Mouse (Mus musculus): ENCODE measurements at regions not wholly inside any gene's neighbourhood (a gene's known extent, or its start where the extent isn't known, plus 50 kb on each side); places are given as distances from the start of the nearest gene placed in this dataset.

DNA sequence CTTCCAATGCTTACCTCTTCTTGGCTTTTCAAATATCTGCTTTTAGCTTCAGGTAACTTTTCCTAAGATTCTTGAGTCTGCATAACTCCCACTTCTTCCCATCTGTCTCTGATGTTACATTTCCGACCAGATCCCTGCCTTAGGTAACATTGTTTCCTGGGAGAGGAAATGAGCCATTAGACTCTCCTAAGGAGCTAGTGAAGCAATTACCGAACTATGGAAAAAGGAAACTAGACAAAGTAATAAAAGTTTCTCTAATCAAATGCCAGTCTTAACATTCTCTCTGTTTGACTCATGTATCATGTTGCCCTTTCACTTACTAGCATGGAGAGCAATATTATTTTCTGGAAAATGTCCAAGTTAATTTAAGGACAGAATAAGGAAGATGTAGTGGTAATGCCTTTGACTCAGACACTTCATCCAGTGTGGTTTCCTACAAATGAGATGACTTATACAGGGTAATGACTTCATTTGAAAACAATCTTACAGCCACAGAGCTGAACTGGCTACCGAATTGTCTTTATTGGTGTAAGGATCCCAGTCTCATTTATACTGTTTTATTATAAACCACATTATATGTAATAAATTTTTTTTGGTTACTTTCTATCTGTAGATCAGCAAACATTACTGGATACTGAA is 263.8 kb upstream of the Fam84a start:
- Histone ChIP-seq H3K4me3 (ENCODE audit: low read depth, low read length) (no peak overlapping the region), H3K27me3 (ENCODE audit: control insufficient read depth, insufficient read depth, low read length) (no peaks in the 10 kb centered on the region), H3K9me3 (ENCODE audit: control insufficient read depth, low read depth, low read length) (no peaks in the 10 kb centered on the region), H3K4me1 (ENCODE audit: control insufficient read depth, insufficient read depth, low read length) (no peaks in the 10 kb centered on the region), H3K27ac (ENCODE audit: low read length) (no peak overlapping the region), H3K9ac (replicated peaks; ENCODE audit: low read depth, low read length) (no peak overlapping the region), H3K36me3 (ENCODE audit: control insufficient read depth, insufficient read depth, low read length) (no peaks in the 10 kb centered on the region), H3K4me2 (replicated peaks; ENCODE audit: low read depth, low read length) (no peak overlapping the region)
- WGBS, result 80% methylated on average over 3 of the region's 3 CpGs
- ATAC-seq (ENCODE audit: insufficient number of reproducible peaks, insufficient read depth, low FRiP score, low read depth), result no peak

DNA sequence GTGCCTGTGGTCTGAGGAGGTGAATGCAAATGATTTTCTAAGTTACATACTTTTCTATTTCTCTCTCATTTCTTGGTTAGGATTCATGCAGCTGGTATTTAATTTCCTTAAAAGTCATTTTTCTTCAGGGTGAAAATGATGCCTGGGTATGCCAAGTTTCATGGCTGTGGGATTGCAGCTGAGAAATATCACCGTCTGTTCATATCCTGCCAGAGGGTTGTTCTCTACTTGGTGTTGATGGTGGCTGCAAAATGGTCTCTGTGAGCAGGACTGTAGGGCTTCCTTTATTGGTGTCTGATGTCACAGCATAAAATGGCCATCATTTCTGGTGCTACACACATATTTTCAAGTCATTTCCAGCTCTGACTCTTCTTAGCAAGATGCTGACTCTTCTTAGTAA is 259.2 kb upstream of the Fam84a start:
- Histone ChIP-seq H3K4me3 (ENCODE audit: low read depth, low read length) (no peak overlapping the region), H3K9ac (replicated peaks; ENCODE audit: low read depth, low read length) (no peak overlapping the region), H3K27me3 (ENCODE audit: control insufficient read depth, insufficient read depth, low read length) (no peaks in the 10 kb centered on the region), H3K4me2 (replicated peaks; ENCODE audit: low read depth, low read length) (no peak overlapping the region), H3K9me3 (ENCODE audit: control insufficient read depth, low read depth, low read length) (no peaks in the 10 kb centered on the region), H3K36me3 (ENCODE audit: control insufficient read depth, insufficient read depth, low read length) (no peaks in the 10 kb centered on the region), H3K4me1 (ENCODE audit: control insufficient read depth, insufficient read depth, low read length) (no peaks in the 10 kb centered on the region), H3K27ac (ENCODE audit: low read length) (no peak overlapping the region)
- WGBS, result 90% methylated on average over 1 of the region's 1 CpGs
- no peak for ATAC-seq (ENCODE audit: insufficient number of reproducible peaks, insufficient read depth, low FRiP score, low read depth)

DNA sequence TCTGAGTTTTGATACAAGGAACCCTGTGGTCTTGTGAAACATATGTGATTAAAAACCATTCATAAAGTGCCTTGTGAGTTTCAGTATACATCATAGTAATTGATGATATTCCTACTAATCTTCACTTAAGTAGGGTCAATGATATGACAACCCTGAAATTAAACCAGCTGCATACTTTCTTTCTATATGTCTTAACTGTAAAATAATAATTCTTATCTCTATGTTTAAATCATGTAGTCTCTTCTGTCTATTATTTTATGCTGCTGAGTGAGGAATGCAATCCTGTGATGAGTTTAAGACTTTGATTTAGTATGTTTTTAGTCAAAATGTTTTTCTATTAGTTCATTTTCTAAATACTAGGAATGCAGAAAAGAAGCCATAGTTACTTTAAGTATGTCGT is 253.9 kb upstream of the Fam84a start:
- no peaks in the 10 kb centered on the region for H3K36me3 ChIP-seq (ENCODE audit: control insufficient read depth, insufficient read depth, low read length)
- no peak overlapping the region for H3K4me2 ChIP-seq (replicated peaks; ENCODE audit: low read depth, low read length)
- no peaks in the 10 kb centered on the region for H3K4me1 ChIP-seq (ENCODE audit: control insufficient read depth, insufficient read depth, low read length)
- H3K27ac ChIP-seq (ENCODE audit: low read length), result no peak overlapping the region
- no peaks in the 10 kb centered on the region for H3K9me3 ChIP-seq (ENCODE audit: control insufficient read depth, low read depth, low read length)
- no peak overlapping the region for H3K9ac ChIP-seq (replicated peaks; ENCODE audit: low read depth, low read length)
- H3K27me3 ChIP-seq (ENCODE audit: control insufficient read depth, insufficient read depth, low read length), result no peaks in the 10 kb centered on the region
- no peak overlapping the region for H3K4me3 ChIP-seq (ENCODE audit: low read depth, low read length)
- ATAC-seq (ENCODE audit: insufficient number of reproducible peaks, insufficient read depth, low FRiP score, low read depth), result no peak
- WGBS, result 58% methylated on average over 1 of the region's 1 CpGs

DNA sequence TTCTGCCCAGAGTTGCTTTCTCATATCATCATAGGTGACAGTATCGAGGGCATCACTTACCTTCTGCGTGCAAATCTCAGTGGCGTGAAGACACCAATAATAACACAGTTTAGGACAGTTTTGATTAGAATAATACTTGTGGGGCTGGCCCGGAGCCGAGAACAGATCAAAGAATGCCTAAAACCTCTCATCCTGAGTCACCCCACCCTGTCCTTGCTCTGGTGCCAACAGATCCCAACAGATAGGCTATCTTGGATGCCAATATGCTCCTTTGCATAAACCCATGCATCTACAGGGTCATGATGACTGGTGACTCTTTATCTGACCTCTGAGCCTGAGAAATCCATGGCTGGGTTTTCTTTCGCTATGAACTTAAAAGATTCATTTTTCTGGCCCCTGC is 224.4 kb upstream of the Fam84a start:
- Histone ChIP-seq H3K27me3 (ENCODE audit: control insufficient read depth, insufficient read depth, low read length) (no peaks in the 10 kb centered on the region), H3K9ac (replicated peaks; ENCODE audit: low read depth, low read length) (no peak overlapping the region), H3K27ac (ENCODE audit: low read length) (no peak overlapping the region), H3K4me3 (ENCODE audit: low read depth, low read length) (no peak overlapping the region), H3K4me1 (ENCODE audit: control insufficient read depth, insufficient read depth, low read length) (no peaks in the 10 kb centered on the region), H3K9me3 (ENCODE audit: control insufficient read depth, low read depth, low read length) (no peaks in the 10 kb centered on the region), H3K4me2 (replicated peaks; ENCODE audit: low read depth, low read length) (no peak overlapping the region), H3K36me3 (ENCODE audit: control insufficient read depth, insufficient read depth, low read length) (no peaks in the 10 kb centered on the region)
- ATAC-seq (ENCODE audit: insufficient number of reproducible peaks, insufficient read depth, low FRiP score, low read depth), result no peak
- 92% methylated on average over 6 of the region's 6 CpGs for WGBS

DNA sequence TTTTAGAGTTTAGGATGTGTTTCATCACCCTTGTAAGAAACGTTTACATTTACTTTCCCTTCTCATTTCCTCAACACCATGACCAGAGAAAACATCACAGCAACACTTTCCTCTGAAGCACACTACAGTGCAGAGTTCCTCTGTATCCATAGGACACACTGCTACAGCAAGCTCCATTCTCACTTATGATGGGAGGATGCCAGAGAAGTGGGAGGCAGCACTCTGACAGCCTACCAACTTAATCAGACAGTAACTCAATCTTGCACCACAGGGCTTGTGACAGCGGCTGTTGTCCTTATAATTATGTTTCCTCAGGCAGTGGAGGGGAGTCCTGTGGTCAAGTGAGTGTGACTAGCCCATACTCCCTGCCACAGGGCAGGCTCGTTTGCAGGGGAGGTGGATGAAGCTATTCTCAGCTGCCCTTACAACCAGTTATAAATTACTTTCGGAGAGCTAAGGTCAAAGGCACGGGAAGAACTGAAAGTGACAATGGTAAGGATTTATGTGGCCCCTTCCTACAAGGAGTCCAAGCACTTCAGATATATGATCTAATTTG is 186.5 kb upstream of the Fam84a start:
- Histone ChIP-seq H3K4me1 (ENCODE audit: control insufficient read depth, insufficient read depth, low read length) (no peaks in the 10 kb centered on the region), H3K36me3 (ENCODE audit: control insufficient read depth, insufficient read depth, low read length) (no peaks in the 10 kb centered on the region), H3K4me2 (replicated peaks; ENCODE audit: low read depth, low read length) (no peak overlapping the region), H3K27me3 (ENCODE audit: control insufficient read depth, insufficient read depth, low read length) (no peaks in the 10 kb centered on the region), H3K9ac (replicated peaks; ENCODE audit: low read depth, low read length) (no peak overlapping the region), H3K27ac (ENCODE audit: low read length) (no peak overlapping the region), H3K9me3 (ENCODE audit: control insufficient read depth, low read depth, low read length) (no peaks in the 10 kb centered on the region), H3K4me3 (ENCODE audit: low read depth, low read length) (no peak overlapping the region)
- ATAC-seq (ENCODE audit: insufficient number of reproducible peaks, insufficient read depth, low FRiP score, low read depth), result no peak
- 30% methylated on average over 5 of the region's 5 CpGs for WGBS

DNA sequence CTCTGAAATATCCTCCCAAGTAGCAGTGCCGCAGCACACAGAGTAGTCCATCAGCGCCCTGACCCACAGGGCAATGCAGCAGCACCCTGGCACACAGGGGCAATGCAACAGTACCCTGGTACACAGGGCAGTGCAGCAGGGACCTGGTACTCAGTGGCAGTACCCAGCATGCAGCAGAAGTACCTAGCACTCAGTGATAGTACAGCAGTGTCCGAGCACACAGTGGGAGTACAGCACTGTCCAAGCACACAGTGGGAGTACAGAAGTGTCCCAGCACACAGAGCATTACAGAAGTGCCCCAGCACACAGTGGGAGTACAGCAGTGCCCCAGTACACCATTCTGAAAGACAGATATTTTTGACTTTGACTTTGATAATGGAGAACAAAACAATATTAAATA is 186.0 kb upstream of the Fam84a start:
- no peak for ATAC-seq (ENCODE audit: insufficient number of reproducible peaks, insufficient read depth, low FRiP score, low read depth)
- Histone ChIP-seq H3K4me2 (replicated peaks; ENCODE audit: low read depth, low read length) (no peak overlapping the region), H3K27me3 (ENCODE audit: control insufficient read depth, insufficient read depth, low read length) (no peaks in the 10 kb centered on the region), H3K27ac (ENCODE audit: low read length) (no peak overlapping the region), H3K9ac (replicated peaks; ENCODE audit: low read depth, low read length) (no peak overlapping the region), H3K36me3 (ENCODE audit: control insufficient read depth, insufficient read depth, low read length) (no peaks in the 10 kb centered on the region), H3K9me3 (ENCODE audit: control insufficient read depth, low read depth, low read length) (no peaks in the 10 kb centered on the region), H3K4me1 (ENCODE audit: control insufficient read depth, insufficient read depth, low read length) (no peaks in the 10 kb centered on the region), H3K4me3 (ENCODE audit: low read depth, low read length) (no peak overlapping the region)
- WGBS, result 77% methylated on average over 3 of the region's 3 CpGs

DNA sequence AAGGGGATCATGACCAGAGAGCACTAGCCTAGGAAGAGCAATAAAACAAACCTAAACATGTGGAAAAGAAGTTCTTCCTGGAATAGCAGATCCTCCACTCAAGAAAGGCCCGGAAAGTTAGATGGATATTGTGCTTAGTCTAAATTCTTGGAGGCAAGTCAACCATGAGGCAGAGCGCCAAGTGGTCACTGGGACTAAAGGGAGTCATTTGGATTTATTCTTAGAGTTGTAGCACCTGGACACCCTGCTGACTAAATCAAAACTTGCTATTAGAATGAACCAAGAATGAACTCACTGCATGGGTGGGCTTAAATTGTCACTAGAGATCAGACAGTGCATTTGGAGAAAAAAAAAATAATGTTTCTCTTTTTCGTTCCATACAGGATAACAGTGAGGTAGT is 166.8 kb upstream of the Fam84a start:
- Histone ChIP-seq H3K9me3 (ENCODE audit: control insufficient read depth, low read depth, low read length) (no peaks in the 10 kb centered on the region), H3K4me3 (ENCODE audit: low read depth, low read length) (no peak overlapping the region), H3K4me2 (replicated peaks; ENCODE audit: low read depth, low read length) (no peak overlapping the region), H3K9ac (replicated peaks; ENCODE audit: low read depth, low read length) (no peak overlapping the region), H3K36me3 (ENCODE audit: control insufficient read depth, insufficient read depth, low read length) (no peaks in the 10 kb centered on the region), H3K27me3 (ENCODE audit: control insufficient read depth, insufficient read depth, low read length) (no peaks in the 10 kb centered on the region), H3K27ac (ENCODE audit: low read length) (no peak overlapping the region), H3K4me1 (ENCODE audit: control insufficient read depth, insufficient read depth, low read length) (no peaks in the 10 kb centered on the region)
- WGBS, result 61% methylated on average over 3 of the region's 3 CpGs
- no peak for ATAC-seq (ENCODE audit: insufficient number of reproducible peaks, insufficient read depth, low FRiP score, low read depth)

DNA sequence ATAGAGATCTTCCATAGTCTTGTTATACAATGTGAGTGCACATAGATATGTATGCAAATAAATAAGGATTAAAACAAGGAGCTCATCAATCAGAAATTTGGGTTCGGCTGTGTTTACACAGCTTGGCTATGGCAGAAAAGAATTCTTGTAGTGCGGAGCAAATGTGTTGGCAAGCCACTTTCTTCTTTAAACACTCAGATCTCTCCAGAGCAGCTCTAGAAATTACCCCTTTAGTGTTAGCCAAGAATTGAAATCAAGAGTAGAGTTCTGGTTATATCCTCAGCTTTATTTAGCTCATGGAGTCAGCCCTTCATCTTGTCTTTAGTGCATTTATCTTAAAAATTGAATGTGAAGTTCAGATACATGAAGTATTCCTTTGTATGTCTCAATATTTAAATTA is 164.5 kb upstream of the Fam84a start:
- WGBS, result 35% methylated on average over 2 of the region's 2 CpGs
- Histone ChIP-seq H3K27ac (ENCODE audit: low read length) (no peak overlapping the region), H3K4me2 (replicated peaks; ENCODE audit: low read depth, low read length) (no peak overlapping the region), H3K9me3 (ENCODE audit: control insufficient read depth, low read depth, low read length) (no peaks in the 10 kb centered on the region), H3K9ac (replicated peaks; ENCODE audit: low read depth, low read length) (no peak overlapping the region), H3K36me3 (ENCODE audit: control insufficient read depth, insufficient read depth, low read length) (no peaks in the 10 kb centered on the region), H3K4me1 (ENCODE audit: control insufficient read depth, insufficient read depth, low read length) (no peaks in the 10 kb centered on the region), H3K27me3 (ENCODE audit: control insufficient read depth, insufficient read depth, low read length) (no peaks in the 10 kb centered on the region), H3K4me3 (ENCODE audit: low read depth, low read length) (no peak overlapping the region)
- ATAC-seq (ENCODE audit: insufficient number of reproducible peaks, insufficient read depth, low FRiP score, low read depth), result no peak

DNA sequence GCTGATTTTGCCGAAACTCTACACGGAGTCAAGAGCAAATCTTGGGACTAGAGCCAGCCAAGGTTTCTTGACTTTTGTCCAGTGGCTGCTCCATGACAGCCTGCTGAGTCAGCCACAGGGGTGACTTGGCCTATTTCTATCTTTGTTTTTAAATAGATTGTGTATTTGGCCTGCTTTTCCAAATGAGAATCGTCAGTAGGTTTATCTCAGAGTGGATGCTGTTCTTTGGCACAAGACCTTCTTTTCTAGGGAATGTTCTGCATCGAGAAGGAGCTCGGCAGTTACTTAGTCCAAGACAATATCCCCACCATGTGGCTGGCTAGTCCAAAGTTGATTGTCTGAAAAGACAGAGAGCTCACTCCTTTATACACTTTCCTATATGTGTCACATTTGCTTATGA is 163.9 kb upstream of the Fam84a start:
- Histone ChIP-seq H3K27ac (ENCODE audit: low read length) (no peak overlapping the region), H3K36me3 (ENCODE audit: control insufficient read depth, insufficient read depth, low read length) (no peaks in the 10 kb centered on the region), H3K27me3 (ENCODE audit: control insufficient read depth, insufficient read depth, low read length) (no peaks in the 10 kb centered on the region), H3K9me3 (ENCODE audit: control insufficient read depth, low read depth, low read length) (no peaks in the 10 kb centered on the region), H3K4me2 (replicated peaks; ENCODE audit: low read depth, low read length) (no peak overlapping the region), H3K9ac (replicated peaks; ENCODE audit: low read depth, low read length) (no peak overlapping the region), H3K4me1 (ENCODE audit: control insufficient read depth, insufficient read depth, low read length) (no peaks in the 10 kb centered on the region), H3K4me3 (ENCODE audit: low read depth, low read length) (no peak overlapping the region)
- no peak for ATAC-seq (ENCODE audit: insufficient number of reproducible peaks, insufficient read depth, low FRiP score, low read depth)
- 44% methylated on average over 5 of the region's 5 CpGs for WGBS
